Mouse (Mus musculus) spleen, postnatal 4 days (tissue): Measurements from ENCODE around the gene Pgbd5.

Source experiments
- DNase-seq, 2 experiments: peaks; one replicate each; pipeline ENCODE4 v3.0.0; 2022; ENCODE audit warnings: low spot score in 2 of 2

Gene Pgbd5

DNA sequence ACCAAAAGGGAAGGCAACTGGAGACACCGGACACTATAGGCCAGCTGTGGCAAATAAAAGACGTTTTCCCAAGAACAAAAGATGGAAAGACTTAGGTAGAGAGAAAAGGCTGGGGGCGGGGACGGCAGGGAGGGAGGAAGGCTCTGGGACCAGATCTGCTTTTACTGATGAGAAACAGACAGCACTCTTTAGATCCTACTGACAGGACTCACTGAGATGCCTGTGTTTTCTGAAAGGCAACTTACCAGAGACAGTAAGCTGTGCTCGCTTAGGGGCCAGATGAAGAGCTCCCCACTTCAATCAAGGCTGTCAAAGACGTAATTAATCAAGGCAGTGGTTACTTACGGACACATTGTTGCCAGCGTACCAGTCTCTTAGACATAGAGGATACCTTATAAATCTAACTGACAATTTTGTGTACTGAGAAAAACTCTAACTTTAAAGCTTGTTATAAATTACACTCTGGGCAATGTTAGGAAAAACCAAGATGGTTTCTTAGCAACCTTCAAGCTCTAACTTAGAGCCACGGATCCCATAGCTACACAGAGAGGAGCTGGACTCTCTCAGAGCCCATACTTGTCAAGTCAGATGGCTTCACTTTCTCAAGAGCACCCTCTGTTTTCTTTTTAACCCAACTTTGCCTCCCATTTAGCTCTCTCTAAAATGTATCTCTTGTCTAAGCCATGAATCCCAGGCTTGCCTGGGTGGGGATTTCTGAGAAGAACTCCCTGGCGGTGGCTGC is 47.0 kb downstream of the Pgbd5 start:
- no peak for DNase-seq

GRCm38 (mm10) chr8:124391191-124391590 is 48.3 kb downstream of the Pgbd5 start:
- DNase-seq: no peak

DNA sequence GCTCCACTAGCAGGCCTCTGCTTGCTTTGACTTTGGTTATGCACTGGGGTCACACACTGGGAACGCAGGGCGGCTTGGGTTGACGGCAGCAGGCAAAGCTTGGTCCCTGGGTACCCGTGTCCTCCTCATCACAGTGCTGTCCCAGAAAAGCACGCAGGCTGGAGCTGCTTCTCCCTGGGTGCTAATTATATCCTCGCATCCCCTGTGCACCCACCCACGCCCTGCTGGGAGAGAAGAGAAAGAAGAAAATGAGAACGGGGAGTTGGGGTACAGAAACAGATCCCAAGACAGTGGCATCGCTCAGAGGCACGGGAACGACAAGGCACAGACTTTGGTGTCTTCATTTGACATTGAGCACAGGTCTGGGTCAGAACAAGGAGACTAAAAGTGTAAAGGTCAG is 50.0 kb downstream of the Pgbd5 start:
- no peak for DNase-seq

DNA sequence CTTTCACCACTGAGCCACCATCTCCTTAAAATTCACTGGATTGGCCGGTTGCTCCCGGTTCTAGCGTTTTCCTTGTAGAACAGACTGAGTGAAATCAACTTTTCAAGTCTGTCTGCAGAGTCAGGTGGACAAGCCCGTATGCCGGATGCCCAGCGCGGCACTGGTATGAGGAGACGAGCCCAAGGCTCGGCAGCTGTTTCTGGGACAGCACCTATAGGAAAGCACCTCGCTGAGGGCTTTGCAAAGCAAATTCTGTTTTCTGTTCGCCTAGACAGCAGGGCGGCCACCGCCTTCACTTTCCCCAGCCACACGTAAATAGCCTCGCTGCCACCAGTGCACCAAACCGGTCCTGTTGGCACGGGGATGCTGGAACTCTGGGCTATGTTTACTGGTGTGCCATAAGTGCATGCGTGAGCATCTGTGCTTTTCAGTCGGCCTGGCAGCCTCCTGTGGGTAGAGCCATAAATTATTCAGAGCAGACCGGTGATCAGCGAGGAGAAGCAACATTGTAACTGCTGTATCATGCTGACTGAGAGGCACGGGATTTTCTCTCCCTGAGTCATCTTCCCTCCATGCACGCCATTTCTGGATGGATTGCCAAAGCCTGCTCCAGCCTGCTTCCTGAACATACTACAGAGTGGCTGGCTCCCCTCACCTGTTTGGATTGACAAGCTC is 53.1 kb downstream of the Pgbd5 start:
- DNase-seq: no peak

GRCm38 (mm10) chr8:124384336-124384735 is 55.1 kb downstream of the Pgbd5 start:
- no peak for DNase-seq

DNA sequence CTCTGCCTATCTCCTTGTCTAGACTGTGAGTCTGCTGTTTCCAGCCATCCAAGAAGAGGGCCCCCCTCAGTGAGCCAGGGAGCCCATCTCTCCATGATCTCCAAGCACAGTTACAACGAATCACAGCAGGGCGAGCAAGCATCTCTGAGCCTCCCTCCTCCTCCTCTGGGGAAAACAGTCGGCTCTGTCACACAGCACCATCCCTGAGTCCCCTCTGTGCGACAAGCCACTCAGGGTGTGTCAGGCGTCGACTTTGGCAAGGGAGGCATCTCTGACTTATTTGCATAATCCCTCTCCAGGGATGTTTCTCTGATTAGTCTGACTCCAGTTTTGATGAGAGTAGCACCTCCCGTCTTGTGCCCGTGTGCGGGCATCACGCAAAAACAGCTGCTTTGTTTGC is 57.2 kb downstream of the Pgbd5 start:
- DNase-seq: no peak

GRCm38 (mm10) chr8:124379289-124379688 is 60.2 kb downstream of the Pgbd5 start:
- no peak for DNase-seq

- no peak for DNase-seq
Measured at GRCm38 (mm10) chr8:124376406-124376805, 63.1 kb downstream of the Pgbd5 start.

DNA sequence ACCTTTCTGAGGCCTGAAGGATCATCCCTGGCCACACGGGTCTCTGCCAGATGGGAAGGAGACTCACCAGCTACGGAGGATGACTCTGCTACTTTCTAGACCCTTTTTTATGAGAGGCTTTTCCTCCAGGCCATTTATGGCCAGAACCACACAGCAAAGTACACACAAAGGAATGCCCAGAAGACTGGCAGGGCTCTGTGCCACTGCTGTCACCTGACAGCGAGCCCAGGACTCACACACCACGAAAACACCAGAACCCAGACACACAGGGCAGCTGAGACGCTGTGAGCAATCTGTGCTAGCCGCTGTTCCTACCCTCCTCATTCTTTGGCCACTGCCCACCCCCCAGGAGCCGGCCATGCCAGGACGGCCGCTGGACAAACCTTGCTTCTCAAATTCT is 63.7 kb downstream of the Pgbd5 start:
- no peak for DNase-seq

GRCm38 (mm10) chr8:124375168-124375567 is 64.3 kb downstream of the Pgbd5 start:
- no peak for DNase-seq

- no peak for DNase-seq
Measured at GRCm38 (mm10) chr8:124373753-124374152, 65.7 kb downstream of the Pgbd5 start.

GRCm38 (mm10) chr8:124371410-124372123 is 67.9 kb downstream of the Pgbd5 start:
- no peak for DNase-seq

DNA sequence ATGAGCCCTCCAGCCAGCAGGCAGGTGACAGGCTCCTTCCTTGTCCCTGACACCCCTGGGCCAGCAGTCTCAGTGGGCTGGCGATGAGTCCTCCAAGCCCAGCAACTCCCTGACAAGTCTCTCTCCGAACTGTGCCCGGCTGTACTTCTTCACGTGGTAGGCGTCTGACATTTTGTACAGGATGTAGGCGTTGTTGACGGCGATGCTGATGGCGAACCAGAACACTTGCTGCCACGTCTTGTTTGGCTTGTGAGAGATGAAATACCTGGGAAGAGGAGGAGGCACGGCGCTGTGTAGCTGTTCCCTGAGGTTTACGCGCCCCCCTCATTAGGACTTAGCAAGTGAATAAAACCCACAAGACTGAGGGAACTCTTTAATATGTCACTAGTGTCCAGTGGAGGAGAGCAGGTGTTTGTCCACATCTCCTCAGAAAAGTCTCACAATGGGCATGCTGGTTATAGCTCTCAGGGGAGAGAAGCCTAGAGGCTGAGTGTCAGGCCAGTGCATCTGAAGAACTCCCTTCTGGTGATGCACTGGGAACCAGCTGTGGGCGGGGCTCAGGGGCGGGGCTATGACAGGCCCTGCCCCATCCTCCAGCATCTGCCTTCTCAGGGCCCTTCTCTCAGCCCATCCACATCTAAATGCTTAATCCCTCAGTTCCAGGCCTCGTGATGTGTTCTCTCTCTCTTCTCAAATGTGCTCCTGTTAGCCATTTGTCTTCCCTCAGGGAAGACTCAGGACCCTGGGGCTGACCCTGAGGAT is 68.9 kb downstream of the Pgbd5 start:
- DNase-seq: no peak

DNA sequence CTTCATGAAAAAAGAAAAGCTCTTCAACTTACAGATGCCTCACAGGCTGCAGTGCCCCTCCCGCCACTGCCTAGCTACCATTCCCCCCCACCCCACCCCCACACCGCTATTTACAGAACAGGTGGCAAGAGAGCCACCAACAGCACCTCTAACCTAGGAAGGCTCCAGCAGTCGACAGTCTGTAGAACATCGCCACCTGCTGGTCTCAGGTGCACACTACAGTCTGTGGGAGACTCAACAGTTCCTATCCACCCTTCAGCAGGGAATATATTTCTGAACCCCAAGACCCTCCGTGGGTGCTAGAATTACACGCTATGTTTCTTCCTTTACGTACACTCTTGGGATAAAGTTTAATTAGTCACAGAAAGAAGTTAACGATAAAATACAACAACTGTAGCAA is 71.2 kb downstream of the Pgbd5 start:
- peak; percentile 56 to 87 for DNase-seq

DNA sequence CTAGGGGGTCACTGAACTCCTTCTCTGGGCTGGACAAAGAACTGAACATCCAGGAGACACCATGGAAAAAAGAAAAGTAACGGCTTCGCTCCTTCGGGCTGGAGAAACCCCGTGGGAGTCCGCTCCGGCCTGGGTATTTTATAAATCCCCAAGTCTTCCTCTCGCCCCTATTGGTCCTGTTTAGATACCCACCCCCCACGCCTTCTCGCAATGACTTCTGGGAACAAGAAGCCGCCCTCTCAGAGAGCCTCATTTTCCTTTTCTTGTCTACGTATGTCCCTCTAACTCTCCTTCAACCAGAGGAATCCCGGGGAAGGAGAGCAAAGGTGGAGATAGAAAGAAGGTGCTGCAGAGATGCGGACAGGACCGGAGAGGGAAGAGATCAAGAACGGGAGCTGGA is 76.1 kb downstream of the Pgbd5 start:
- no peak for DNase-seq

- no peak for DNase-seq
Measured at GRCm38 (mm10) chr8:124362589-124362988, 76.9 kb downstream of the Pgbd5 start.

GRCm38 (mm10) chr8:124361773-124362427 is 77.6 kb downstream of the Pgbd5 start:
- no peak for DNase-seq

- no peak for DNase-seq
Measured at GRCm38 (mm10) chr8:124360911-124361310, 78.5 kb downstream of the Pgbd5 start.

- DNase-seq: no peak
Measured at GRCm38 (mm10) chr8:124351636-124352035, 87.8 kb downstream of the Pgbd5 start.

DNA sequence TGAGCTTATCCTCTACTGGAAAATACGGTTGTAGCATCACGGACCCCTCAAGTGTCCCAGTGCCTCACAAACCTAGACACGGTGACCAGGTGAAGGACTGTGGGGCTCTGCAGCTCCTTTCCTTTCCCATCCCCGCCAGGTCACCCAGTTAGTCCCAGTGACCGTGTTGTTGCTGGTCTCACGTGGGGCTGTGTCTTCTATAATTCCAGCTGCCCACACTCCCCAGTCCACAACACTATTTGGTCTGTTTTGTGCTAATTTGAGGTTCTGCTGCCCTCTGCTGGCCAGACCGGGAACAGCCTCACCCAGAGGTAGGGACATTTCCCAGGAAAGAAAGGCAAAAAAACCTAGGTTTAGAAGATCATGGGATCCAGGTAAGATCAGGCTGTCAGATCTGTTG is 89.8 kb downstream of the Pgbd5 start:
- peak; percentile 62 to 89 for DNase-seq

GRCm38 (mm10) chr8:124348087-124348486 is 91.4 kb downstream of the Pgbd5 start:
- DNase-seq: no peak
